Mouse (Mus musculus) spleen, postnatal 14 days (tissue): ENCODE data around the gene Ehhadh.

Experiments
- DNase-seq, 2 experiments: peaks; one replicate each; pipeline ENCODE4 v3.0.0; 2021 to 2022; ENCODE audit warnings: low spot score in 2 of 2

Gene Ehhadh

DNA sequence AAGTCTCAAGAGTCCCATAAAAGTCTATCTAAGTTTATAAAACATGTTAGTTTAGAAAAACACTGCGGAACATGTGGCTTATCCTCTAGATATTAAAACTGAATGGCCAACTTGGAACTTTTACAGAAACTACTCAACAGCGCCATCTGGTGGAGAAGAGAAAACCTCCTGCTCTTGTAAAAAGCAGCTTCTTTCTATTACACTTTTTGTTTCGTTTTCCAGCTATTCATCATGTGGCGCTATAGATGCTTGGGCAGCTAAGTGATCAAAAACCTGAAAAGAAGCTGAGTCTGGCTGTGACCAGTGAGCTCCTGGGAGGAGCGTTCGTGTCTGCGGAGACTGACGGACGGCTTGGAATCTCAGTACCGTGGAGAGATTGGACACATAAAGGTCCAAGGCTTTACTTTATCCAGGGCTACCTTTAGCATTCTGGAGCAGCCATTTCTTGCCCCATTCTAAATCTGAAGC lies 59.7 kb downstream of the Ehhadh start:
- DNase-seq: peak; percentile 13 to 60

DNA sequence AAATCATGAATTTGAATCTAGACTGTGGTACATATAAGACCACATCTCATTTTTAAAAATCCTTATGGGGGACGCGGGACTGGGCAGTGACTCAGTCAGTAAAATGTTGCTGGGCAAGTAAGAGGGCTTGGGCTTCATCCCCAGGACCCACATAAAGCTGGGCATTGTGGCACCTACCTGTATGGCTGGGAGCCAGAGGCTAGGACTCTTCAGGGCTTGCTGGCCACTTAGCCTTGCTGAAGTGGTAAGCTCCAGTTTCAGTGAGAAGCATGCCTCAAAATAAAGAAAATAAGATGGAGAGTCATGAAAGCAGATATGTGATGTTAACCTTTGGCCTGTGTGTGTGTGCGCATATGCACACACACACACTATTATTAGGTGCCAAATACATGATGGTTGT lies 60.2 kb downstream of the Ehhadh start:
- no peak for DNase-seq

DNA sequence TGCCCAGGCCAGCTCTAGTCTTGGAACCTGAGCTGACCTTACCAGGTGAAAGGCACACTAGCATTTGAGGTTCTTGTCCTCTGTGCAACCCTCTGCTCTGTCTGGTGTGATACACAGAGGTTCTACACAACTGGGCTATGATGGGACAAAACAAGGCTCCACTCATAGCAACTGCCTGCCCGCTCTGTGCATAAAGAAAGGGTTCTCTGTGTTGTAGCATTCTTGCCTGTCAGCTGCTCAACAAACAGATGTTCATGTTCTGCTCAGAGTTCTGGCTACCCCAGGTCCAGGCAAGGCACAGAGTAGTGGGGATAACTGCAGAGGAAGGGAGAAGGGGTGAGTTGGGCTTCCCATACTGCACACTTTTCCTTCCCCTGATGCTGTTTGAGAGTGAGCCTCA lies 63.3 kb downstream of the Ehhadh start:
- DNase-seq: no peak

DNA sequence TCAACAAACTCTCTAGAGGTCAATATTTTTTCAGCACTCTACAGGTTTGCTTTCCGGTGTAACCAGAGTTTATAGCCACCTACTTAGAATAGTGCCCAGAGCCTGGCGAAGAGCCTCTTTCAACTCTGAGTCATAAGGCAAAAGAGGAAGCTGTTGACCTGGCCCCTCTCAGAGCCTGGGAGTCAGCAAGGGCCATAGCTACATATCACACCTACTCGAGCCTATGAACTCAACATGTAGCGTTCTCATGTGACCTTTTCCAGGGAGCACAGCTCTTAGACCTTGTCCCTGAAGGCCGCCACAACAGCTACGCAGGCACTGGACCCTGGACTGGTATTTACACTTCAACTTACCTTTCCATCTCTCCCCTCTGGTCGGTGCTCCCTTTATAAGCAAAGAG lies 67.8 kb downstream of the Ehhadh start:
- no peak for DNase-seq

DNA sequence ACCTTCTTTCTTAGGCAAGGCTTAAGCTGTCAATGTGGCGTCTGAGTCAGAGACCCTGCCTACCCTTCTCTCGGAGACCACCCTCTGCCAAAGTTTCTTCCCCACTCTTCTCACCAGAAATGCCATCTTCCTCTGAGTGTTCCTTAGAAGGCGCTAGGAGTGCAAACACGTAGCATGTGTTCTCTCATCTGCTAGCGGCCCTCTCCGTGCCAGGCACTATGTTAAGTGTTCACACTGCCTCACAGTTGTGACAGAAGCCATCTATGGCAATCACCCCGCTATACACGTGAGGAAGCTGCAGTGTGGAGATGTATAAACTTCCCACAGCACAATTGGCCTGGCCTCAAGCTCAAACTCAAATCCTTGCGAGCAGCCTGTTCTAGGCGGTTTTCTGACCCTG lies 73.1 kb downstream of the Ehhadh start:
- DNase-seq: no peak
